Mouse (Mus musculus): Measurements from ENCODE around the gene Gm48551. TPM values are rescaled to one million over a fixed set of nuclear protein-coding genes. Genes with fewer than 3 reads are reported as not detected.
A peak's percentile ranks its signal among the peaks of the same experiment; 100 is the strongest.

Gene Gm48551
- total RNA-seq, 2 experiments from 2014 or later = 3.4 to 5.0 TPM

- intact Hi-C loops (cut with DNase I) = no loop called here
Observed at GRCm38 (mm10) chr10:81432868-81433262, 48.6 kb downstream of the Gm48551 start.

GRCm38 (mm10) chr10:81433541-81434289 lies 49.4 kb downstream of the Gm48551 start:
- DNase-seq (ENCODE audit: extremely low spot score in 1 of 2, low spot score in 2 of 2) = peak in 1 of 2 experiments; percentile 57
- intact Hi-C loops (cut with DNase I) = no loop called here

More at GRCm38 (mm10) chr10:81432868-81433262, 48.6 kb downstream of the Gm48551 start:
- peak; percentile 96 for DNase-seq (ENCODE audit: extremely low spot score in 1 of 2, low spot score in 2 of 2)

GRCm38 (mm10) chr10:81434361-81435263 lies 50.3 kb downstream of the Gm48551 start:
- peak in 1 of 2 experiments; percentile 43 for DNase-seq (ENCODE audit: extremely low spot score in 1 of 2, low spot score in 2 of 2)

GRCm38 (mm10) chr10:81435436-81435835 lies 51.2 kb downstream of the Gm48551 start:
- intact Hi-C loops (cut with DNase I) = no loop called here
- DNase-seq (ENCODE audit: extremely low spot score in 1 of 2, low spot score in 2 of 2) = peak; percentile 80 to 81

More at GRCm38 (mm10) chr10:81434361-81435263, 50.3 kb downstream of the Gm48551 start:
- intact Hi-C loops (cut with DNase I) = no loop called here

GRCm38 (mm10) chr10:81441019-81441418 lies 56.8 kb downstream of the Gm48551 start:
- intact Hi-C loops (cut with DNase I) = no loop called here
- DNase-seq (ENCODE audit: extremely low spot score in 1 of 2, low spot score in 2 of 2) = no peak

Small RNA genes lying within 50 kb of the gene (microRNA-seq; reads per million reads assigned to microRNA genes)
- gene Mir1191b = not detected
- gene Mir6913 = 4.0 reads per million, percentile 11 among the genes with 10 or more reads in this experiment

Other genes with a start within 250 kb of the Gm48551 start
- 10 to 100 TPM; 38.7 to 42.6 TPM for gene Zbtb7a, start 249.2 kb upstream of the Gm48551 start, total RNA-seq (2021)
- gene Pias4, start 216.5 kb upstream of the Gm48551 start, total RNA-seq (2021) = 10 to 100 TPM; 24.3 to 25.8 TPM
- gene Eef2, start 207.8 kb upstream of the Gm48551 start, total RNA-seq (2021) = 1,000 to 10,000 TPM; 1,077 to 1,083 TPM
- gene Dapk3, start 201.5 kb upstream of the Gm48551 start, total RNA-seq (2021) = 10 to 100 TPM; 64.1 to 72.7 TPM
- not detected for gene 4930442H23Rik, start 200.6 kb upstream of the Gm48551 start, total RNA-seq (2021)
- gene Nmrk2, start 182.4 kb upstream of the Gm48551 start, total RNA-seq (2021) = not detected
- gene Atcay, start 153.6 kb upstream of the Gm48551 start, total RNA-seq (2021) = 100 to 1,000 TPM; 209 to 222 TPM
- 10 to 100 TPM; 62.2 to 63.5 TPM for gene Zfr2, start 151.3 kb upstream of the Gm48551 start, total RNA-seq (2021)
- gene Matk, start 131.5 kb upstream of the Gm48551 start, total RNA-seq (2021) = 100 to 1,000 TPM; 223 to 225 TPM
- gene Mrpl54, start 117.5 kb upstream of the Gm48551 start, total RNA-seq (2021) = 10 to 100 TPM; 47.8 to 52.7 TPM
- 10 to 100 TPM; 23.7 to 32.6 TPM for gene Apba3, start 117.5 kb upstream of the Gm48551 start, total RNA-seq (2021)
- under 1 TPM; 0.39 to 0.49 TPM for gene Tjp3, start 92.9 kb upstream of the Gm48551 start, total RNA-seq (2021)
- gene Pip5k1c, start 91.5 kb upstream of the Gm48551 start, total RNA-seq (2021) = 100 to 1,000 TPM; 336 to 340 TPM
- gene Cactin, start 63.4 kb upstream of the Gm48551 start, total RNA-seq (2021) = 10 to 100 TPM; 26.4 to 26.7 TPM
- 1 to 10 TPM; 1.1 to 2.1 TPM for gene Tbxa2r, start 55.7 kb upstream of the Gm48551 start, total RNA-seq (2021)
- under 1 TPM; 0.39 to 0.49 TPM for gene Gipc3, start 41.2 kb upstream of the Gm48551 start, total RNA-seq (2021)
- 10 to 100 TPM; 18.3 to 20.3 TPM for gene Hmg20b, start 34.0 kb upstream of the Gm48551 start, total RNA-seq (2021)
- 10 to 100 TPM; 32.8 to 35.9 TPM for gene Mfsd12, start 27.0 kb upstream of the Gm48551 start, total RNA-seq (2021)
- gene 4930404N11Rik, start 18.6 kb upstream of the Gm48551 start, total RNA-seq (2021) = 1 to 10 TPM; 1.2 to 1.7 TPM
- gene Fzr1, start 6.0 kb upstream of the Gm48551 start, total RNA-seq (2021) = 10 to 100 TPM; 85.7 to 94.7 TPM
- gene Dohh, start within 50 bp of the Gm48551 start, total RNA-seq (2021) = 10 to 100 TPM; 79.3 to 83.5 TPM
- gene Gm48552, start 4.5 kb downstream of the Gm48551 start, total RNA-seq (2021) = 1 to 10 TPM; 2.5 to 3.5 TPM
- 1 to 10 TPM; 2.0 to 2.2 TPM for gene Smim24, start 8.6 kb downstream of the Gm48551 start, total RNA-seq (2021)
- 10 to 100 TPM; 40.7 to 44.6 TPM for gene Nfic, start 71.2 kb downstream of the Gm48551 start, total RNA-seq (2021)
- 100 to 1,000 TPM; 287 to 297 TPM for gene Celf5, start 98.2 kb downstream of the Gm48551 start, total RNA-seq (2021)
- gene Ncln, start 111.9 kb downstream of the Gm48551 start, total RNA-seq (2021) = 100 to 1,000 TPM in 1 of 2 experiments, 10 to 100 TPM in 1; 94.8 to 102 TPM
- under 1 TPM; 0.18 to 0.28 TPM for gene S1pr4, start 115.7 kb downstream of the Gm48551 start, total RNA-seq (2021)
- 1 to 10 TPM; 2.3 to 2.9 TPM for gene Gna15, start 139.8 kb downstream of the Gm48551 start, total RNA-seq (2021)
- gene Gna11, start 160.7 kb downstream of the Gm48551 start, total RNA-seq (2021) = 100 to 1,000 TPM; 111 to 118 TPM
- 100 to 1,000 TPM; 542 to 558 TPM for gene Aes, start 175.0 kb downstream of the Gm48551 start, total RNA-seq (2021)
- gene Tle2, start 190.1 kb downstream of the Gm48551 start, total RNA-seq (2021) = 10 to 100 TPM; 20.9 to 22.4 TPM
- gene Tle6, start 216.6 kb downstream of the Gm48551 start, total RNA-seq (2021) = 1 to 10 TPM in 1 of 2 experiments, under 1 TPM in 1; 0.93 to 3.0 TPM
- gene BC025920, start 221.8 kb downstream of the Gm48551 start, total RNA-seq (2021) = 1 to 10 TPM; 1.9 to 2.2 TPM
- 10 to 100 TPM; 28.0 to 29.3 TPM for gene Sirt6, start 243.3 kb downstream of the Gm48551 start, total RNA-seq (2021)
- 10 to 100 TPM; 34.1 to 35.1 TPM for gene Ankrd24, start 244.1 kb downstream of the Gm48551 start, total RNA-seq (2021)